Mouse (Mus musculus) liver, embryonic 14.5 days (tissue): Measurements from ENCODE around the gene Iqsec1. TPM values are rescaled to one million over a fixed set of nuclear protein-coding genes. Genes with fewer than 3 reads are reported as not detected.

Experiments used
- ATAC-seq: fragments of 200-750 bp; cut with Nextera tagmentation; 2 replicates; pipeline ENCODE4 v1.8.0; 2017; ENCODE audit warnings: moderate number of reproducible peaks, mild to moderate bottlenecking, moderate library complexity; ENCODE audit not compliant: insufficient read depth
- DNase-seq, 3 experiments: peaks; one replicate each; pipeline ENCODE4 v3.0.0-alpha.2; 2012 to 2013; ENCODE audit warnings: low read depth in 3 of 3, low spot score in 3 of 3
- H3K27ac ChIP-seq: fragments of 300-500 bp; sonication (generic); 2 replicates; pipeline ENCODE4 v1.5.1; 2014; ENCODE audit warnings: moderate library complexity, mild to moderate bottlenecking, control low read depth, inconsistent platforms
- H3K27me3 ChIP-seq: fragments of 300-500 bp; sonication (generic); 2 replicates; pipeline ENCODE4 v1.6.1; 2014; ENCODE audit warnings: mild to moderate bottlenecking, low read length, moderate library complexity; ENCODE audit not compliant: control insufficient read depth, insufficient read depth
- H3K36me3 ChIP-seq: fragments of 300-500 bp; sonication (generic); replicated peaks from 2 replicates; pipeline ENCODE4 v1.6.1; 2014; ENCODE audit warnings: low read depth; ENCODE audit not compliant: control insufficient read depth, insufficient read depth
- H3K4me1 ChIP-seq, 2 experiments: fragments of 200-500 bp in 1 of 2; fragments of 300-500 bp in 1 of 2; sonication (generic) in 1 of 2; replicated peaks; 2 replicates each; pipeline ENCODE4 v1.6.1; 2012 to 2014; ENCODE audit warnings: antibody characterized with exemption in 1 of 2, inconsistent platforms in 1 of 2, low read length in 1 of 2; ENCODE audit not compliant: control insufficient read depth in 2 of 2, insufficient read depth in 2 of 2
- H3K4me2 ChIP-seq: fragments of 300-500 bp; sonication (generic); 2 replicates; pipeline ENCODE4 v1.6.1; 2014; ENCODE audit warnings: low read depth, mild to moderate bottlenecking, control low read depth, moderate library complexity
- H3K4me3 ChIP-seq, 2 experiments: fragments of 200-500 bp in 1 of 2; fragments of 300-500 bp in 1 of 2; sonication (generic) in 1 of 2; 2 replicates each; pipeline ENCODE4 v1.5.1; 2012 to 2014; ENCODE audit warnings: low read depth in 2 of 2, low read length in 2 of 2, mild to moderate bottlenecking in 2 of 2, control low read depth in 1 of 2, inconsistent platforms in 1 of 2, moderate library complexity in 1 of 2; ENCODE audit not compliant: insufficient read depth in 1 of 2
- H3K9ac ChIP-seq: fragments of 300-500 bp; sonication (generic); replicated peaks from 2 replicates; pipeline ENCODE4 v1.6.1; 2014; ENCODE audit warnings: mild to moderate bottlenecking, control low read depth, moderate library complexity
- H3K9me3 ChIP-seq: fragments of 300-500 bp; sonication (generic); 2 replicates; pipeline ENCODE4 v1.6.1; 2016; ENCODE audit warnings: low read length, mixed read lengths; ENCODE audit not compliant: control insufficient read depth
- CTCF ChIP-seq: IDR thresholded peaks from 2 replicates; pipeline ENCODE4 v1.5.1; 2016; ENCODE audit warnings: antibody characterized with exemption, low read depth, control low read depth
- EP300 ChIP-seq: IDR thresholded peaks from 2 replicates; pipeline ENCODE4 v1.6.1; 2016; ENCODE audit warnings: antibody characterized with exemption, low read depth
- WGBS: fragments of 180-500 bp; shearing (Covaris S2); extraction: QIAGEN DNeasy Blood & Tissue Kit; methylation state at CpG from one replicate; pipeline ENCODE4 v1.1.7; 2014; ENCODE audit not compliant: insufficient replicate concordance; 5-methylcytosine and 5-hydroxymethylcytosine counted together
- polyA plus RNA-seq, 2 experiments: library from polyadenylated mRNA; depleted of rRNA in 1 of 2; stranded (reverse) in 1 of 2; unstranded in 1 of 2; fragments of >200 nt; fragmentation: Nextera tagmentation in 1 of 2; extraction: Ambion mirVana in 1 of 2; gene quantifications; 2 replicates each; pipeline versions ENCODE4 v1.2.1 to v1.2.3; 2012 to 2014

Gene Iqsec1
- polyA plus RNA-seq, 2 experiments: 4.0 to 9.0 TPM

DNA sequence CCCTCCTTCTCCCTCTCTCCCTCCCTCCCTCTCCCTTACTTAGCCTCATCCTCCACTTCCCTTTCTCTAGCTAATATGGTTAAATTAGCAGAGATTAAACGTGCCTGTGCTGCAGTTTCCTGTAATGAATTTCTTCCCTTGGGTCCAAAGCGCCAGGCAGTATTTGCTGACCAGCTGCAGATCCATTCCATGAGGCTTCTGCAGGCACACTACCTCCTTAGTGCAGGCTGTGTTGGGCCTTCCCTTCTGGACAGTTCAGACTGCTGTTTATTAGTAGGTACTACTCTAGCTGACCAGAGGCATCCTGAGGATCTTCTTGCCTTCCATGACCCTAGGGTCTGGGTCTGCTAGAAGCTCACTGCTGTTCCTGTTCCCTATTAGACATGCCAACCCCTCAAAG lies 72.9 kb downstream of the Iqsec1 start:
- no peaks in the 10 kb centered on the region for H3K36me3 ChIP-seq

DNA sequence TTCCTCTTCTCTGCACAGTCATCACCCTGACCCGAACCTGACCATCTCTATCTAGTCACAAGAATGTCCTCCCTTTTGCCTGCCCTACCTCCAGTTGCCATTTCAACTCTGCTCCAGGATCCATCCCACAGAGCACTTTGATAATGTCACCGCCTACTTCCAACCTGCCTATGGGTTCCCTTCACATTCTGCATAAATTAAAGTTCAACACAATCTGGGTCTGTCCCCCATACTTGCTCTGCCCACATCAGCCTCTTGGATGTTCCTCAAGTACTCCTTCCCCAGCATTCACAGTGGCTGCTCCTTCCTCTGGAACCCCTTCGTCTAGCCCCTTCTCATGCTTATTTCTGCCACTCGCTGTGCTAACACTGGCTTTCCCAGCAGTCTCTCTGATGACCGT lies 74.7 kb downstream of the Iqsec1 start:
- Histone ChIP-seq H3K4me1 (no peaks in the 10 kb centered on the region), H3K27ac (no peak overlapping the region), H3K9ac (no peak overlapping the region), H3K4me2 (no peak overlapping the region), H3K36me3 (no peaks in the 10 kb centered on the region), H3K27me3 (no peaks in the 10 kb centered on the region), H3K9me3 (no peaks in the 10 kb centered on the region), H3K4me3 (no peak overlapping the region)
- no peak for TF ChIP-seq CTCF
- DNase-seq (no peak), ATAC-seq (no peak)
- 59% methylated on average over 5 of the region's 5 CpGs for WGBS

More for the DNA sequence above, 72.9 kb downstream of the Iqsec1 start:
- 32% methylated on average over 2 of the region's 2 CpGs for WGBS
- Histone ChIP-seq H3K27ac (no peak overlapping the region), H3K4me2 (no peak overlapping the region), H3K27me3 (no peaks in the 10 kb centered on the region), H3K4me1 (no peaks in the 10 kb centered on the region), H3K9ac (no peak overlapping the region), H3K9me3 (no peaks in the 10 kb centered on the region), H3K4me3 (no peak overlapping the region)
- ATAC-seq (no peak), DNase-seq (no peak)
- TF ChIP-seq EP300 (no peak), CTCF (no peak)

DNA sequence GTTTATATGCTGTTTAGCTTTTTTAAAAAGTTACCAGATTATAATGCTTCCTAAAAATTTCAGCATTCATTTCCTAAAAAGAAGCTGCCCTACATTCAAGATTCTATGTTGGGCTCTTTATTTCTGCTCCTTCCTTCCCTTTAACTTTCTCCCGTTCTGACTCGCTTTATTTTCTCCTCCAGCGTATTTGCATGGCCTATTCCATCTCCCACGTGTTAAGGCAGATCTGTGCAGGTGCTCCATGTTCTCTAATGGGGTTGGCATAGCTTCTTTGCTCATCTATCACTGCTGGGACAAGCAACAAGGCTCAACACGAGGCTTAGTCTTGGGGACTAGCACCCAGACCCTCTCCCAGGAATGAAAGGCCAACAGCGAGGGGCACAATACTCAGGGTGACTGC lies 75.7 kb downstream of the Iqsec1 start:
- Histone ChIP-seq H3K9me3 (no peaks in the 10 kb centered on the region), H3K4me2 (no peak overlapping the region), H3K27me3 (no peaks in the 10 kb centered on the region), H3K27ac (no peak overlapping the region), H3K9ac (no peak overlapping the region), H3K36me3 (no peaks in the 10 kb centered on the region), H3K4me1 (no peaks in the 10 kb centered on the region), H3K4me3 (no peak overlapping the region)
- no peak for TF ChIP-seq EP300
- TF ChIP-seq CTCF: no peak
- DNase-seq: no peak
- ATAC-seq: no peak
- 61% methylated on average over 6 of the region's 6 CpGs for WGBS

DNA sequence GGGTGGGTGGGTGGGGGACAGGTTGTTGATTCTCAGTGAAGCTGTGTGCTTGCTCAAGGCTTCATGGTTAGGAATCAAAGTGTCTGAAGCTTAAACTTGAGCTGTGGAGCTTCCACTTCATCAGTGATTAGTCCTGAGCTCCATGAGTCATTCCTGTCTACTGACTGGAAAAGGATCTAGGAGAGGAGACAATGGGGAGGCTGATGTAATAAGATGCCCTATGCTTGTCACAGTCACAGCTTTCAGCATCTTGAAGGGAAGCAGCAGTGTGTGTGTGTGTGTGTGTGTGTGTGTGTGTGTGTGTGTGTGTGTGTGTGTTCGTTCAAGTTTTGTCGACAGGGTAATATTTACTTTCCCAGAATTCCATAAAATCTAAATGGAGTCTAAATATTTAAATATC lies 84.3 kb downstream of the Iqsec1 start:
- Histone ChIP-seq H3K9me3 (no peaks in the 10 kb centered on the region), H3K4me3 (no peak overlapping the region), H3K4me2 (no peak overlapping the region), H3K4me1 (no peaks in the 10 kb centered on the region), H3K27me3 (peaks cover 6% of the 10 kb centered on the region), H3K9ac (no peak overlapping the region), H3K27ac (no peak overlapping the region), H3K36me3 (no peaks in the 10 kb centered on the region)
- no peak for DNase-seq
- TF ChIP-seq EP300: no peak
- TF ChIP-seq CTCF: no peak
- no peak for ATAC-seq
- 58% methylated on average over 2 of the region's 2 CpGs for WGBS

DNA sequence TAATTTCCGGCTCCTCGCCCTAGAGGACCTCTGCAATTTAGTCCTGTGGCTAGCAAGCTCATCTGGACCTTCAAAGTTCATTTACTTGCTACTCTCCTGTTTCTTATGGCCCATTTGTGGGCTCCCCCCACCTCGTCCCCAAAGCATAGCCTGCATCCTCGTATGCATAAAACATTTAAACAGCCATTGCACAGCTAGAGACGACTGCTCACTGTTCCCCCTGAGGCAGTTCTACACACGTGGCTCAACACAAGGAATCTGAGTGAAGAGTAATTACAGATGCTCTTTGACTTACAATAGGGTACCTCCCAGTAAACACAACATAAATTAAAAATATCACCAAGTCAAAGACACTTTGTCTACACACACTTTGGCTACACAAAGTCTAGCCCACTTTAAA lies 88.2 kb downstream of the Iqsec1 start:
- DNase-seq (no peak), ATAC-seq (no peak)
- WGBS: 55% methylated on average over 6 of the region's 6 CpGs
- Histone ChIP-seq H3K4me3 (no peak overlapping the region), H3K27ac (no peak overlapping the region), H3K9ac (no peak overlapping the region), H3K4me1 (no peaks in the 10 kb centered on the region), H3K4me2 (no peak overlapping the region), H3K27me3 (peaks cover 6% of the 10 kb centered on the region), H3K9me3 (no peaks in the 10 kb centered on the region), H3K36me3 (no peaks in the 10 kb centered on the region)
- no peak for TF ChIP-seq EP300
- TF ChIP-seq CTCF: no peak
